Mouse (Mus musculus): ENCODE results near the gene Ttc8. TPM values are rescaled to one million over a fixed set of nuclear protein-coding genes. Genes with fewer than 3 reads are reported as not detected.
"Not testable (repeated sequence)": the region's sequence is repeated elsewhere in the genome, so short reads cannot be mapped to it uniquely, and the experiment has no call there.

The Ttc8 gene
- polyA plus RNA-seq, 1 experiment from 2014 or later, result 14.4 TPM

- Histone ChIP-seq H3K4me1 (ENCODE audit: insufficient read depth, low read depth, low read length) (no peaks in the 10 kb centered on the region), H3K9me3 (ENCODE audit: low read length) (no peaks in the 10 kb centered on the region), H3K27me3 (replicated peaks; ENCODE audit: insufficient read depth, low read length) (no peaks in the 10 kb centered on the region), H3K36me3 (ENCODE audit: insufficient read depth, low read length) (no peaks in the 10 kb centered on the region), H3K4me3 (ENCODE audit: low read depth, low read length) (no peak overlapping the region), H3K27ac (ENCODE audit: low read length) (no peak overlapping the region), H3K4me2 (replicated peaks; ENCODE audit: low read depth, low read length) (no peak overlapping the region), H3K9ac (replicated peaks; ENCODE audit: low read depth) (no peak overlapping the region)
- 82% methylated on average over 4 of the region's 4 CpGs for whole genome bisulfite sequencing
- ATAC-seq (no peak), DNase-seq (ENCODE audit: low spot score) (no peak)
- TF ChIP-seq CTCF (IDR thresholded peaks at IDR 0.05) (no peak), EP300 (IDR thresholded peaks at IDR 0.05) (no peak)
Observed at GRCm38 (mm10) chr12:98931174-98931573, 10.8 kb downstream of the Ttc8 start.

GRCm38 (mm10) chr12:98932441-98932840 lies 12.1 kb downstream of the Ttc8 start:
- Histone ChIP-seq H3K9me3 (ENCODE audit: low read length) (no peaks in the 10 kb centered on the region), H3K4me2 (replicated peaks; ENCODE audit: low read depth, low read length) (no peak overlapping the region), H3K4me1 (ENCODE audit: insufficient read depth, low read depth, low read length) (no peaks in the 10 kb centered on the region), H3K27ac (ENCODE audit: low read length) (no peak overlapping the region), H3K36me3 (ENCODE audit: insufficient read depth, low read length) (no peaks in the 10 kb centered on the region), H3K9ac (replicated peaks; ENCODE audit: low read depth) (no peak overlapping the region), H3K27me3 (replicated peaks; ENCODE audit: insufficient read depth, low read length) (no peaks in the 10 kb centered on the region), H3K4me3 (ENCODE audit: low read depth, low read length) (no peak overlapping the region)
- 91% methylated on average over 4 of the region's 4 CpGs for WGBS
- DNase-seq (ENCODE audit: low spot score), result no peak
- TF ChIP-seq EP300 (IDR thresholded peaks at IDR 0.05), result no peak
- no peak for TF ChIP-seq CTCF (IDR thresholded peaks at IDR 0.05)
- ATAC-seq, result no peak

- H3K27me3 ChIP-seq (replicated peaks; ENCODE audit: insufficient read depth, low read length), result no peaks in the 10 kb centered on the region
- TF ChIP-seq CTCF (IDR thresholded peaks at IDR 0.05) (no peak), EP300 (IDR thresholded peaks at IDR 0.05) (no peak)
Observed at GRCm38 (mm10) chr12:98932856-98933255, 12.5 kb downstream of the Ttc8 start.

DNA sequence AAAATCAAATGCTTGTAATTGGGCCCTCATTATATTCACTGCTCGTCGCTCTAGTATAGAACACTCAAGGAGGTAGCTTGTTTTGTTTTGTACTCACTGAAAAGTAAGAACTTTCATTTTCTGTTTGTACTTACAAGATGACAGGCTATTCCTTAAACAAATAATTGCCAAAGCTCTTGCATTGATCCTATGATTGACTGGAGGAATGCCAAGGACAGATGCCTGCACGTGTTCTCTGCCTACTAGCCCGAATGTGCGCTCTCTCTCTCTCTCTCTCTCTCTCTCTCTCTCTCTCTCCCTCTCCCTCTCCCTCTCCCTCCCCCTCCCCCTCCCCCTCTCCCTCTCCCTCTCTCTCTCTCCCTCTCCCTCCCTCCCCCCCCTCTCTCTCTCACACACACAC lies 30.9 kb downstream of the Ttc8 start:
- not testable (repeated sequence) for H3K4me2 ChIP-seq (replicated peaks; ENCODE audit: low read depth, low read length); H3K9ac ChIP-seq (replicated peaks; ENCODE audit: low read depth); H3K27me3 ChIP-seq (replicated peaks; ENCODE audit: insufficient read depth, low read length); H3K4me1 ChIP-seq (ENCODE audit: insufficient read depth, low read depth, low read length); H3K27ac ChIP-seq (ENCODE audit: low read length); H3K36me3 ChIP-seq (ENCODE audit: insufficient read depth, low read length); DNase-seq (ENCODE audit: low spot score); H3K9me3 ChIP-seq (ENCODE audit: low read length); H3K4me3 ChIP-seq (ENCODE audit: low read depth, low read length); ATAC-seq
- 67% methylated on average over 5 of the region's 5 CpGs for WGBS

More at GRCm38 (mm10) chr12:98932856-98933255, 12.5 kb downstream of the Ttc8 start:
- Histone ChIP-seq H3K4me2 (replicated peaks; ENCODE audit: low read depth, low read length) (no peak overlapping the region), H3K4me1 (ENCODE audit: insufficient read depth, low read depth, low read length) (no peaks in the 10 kb centered on the region), H3K9me3 (ENCODE audit: low read length) (no peaks in the 10 kb centered on the region), H3K27ac (ENCODE audit: low read length) (no peak overlapping the region), H3K36me3 (ENCODE audit: insufficient read depth, low read length) (no peaks in the 10 kb centered on the region), H3K4me3 (ENCODE audit: low read depth, low read length) (no peak overlapping the region), H3K9ac (replicated peaks; ENCODE audit: low read depth) (no peak overlapping the region)
- 100% methylated on average over 1 of the region's 1 CpGs for WGBS
- DNase-seq (ENCODE audit: low spot score) (no peak), ATAC-seq (no peak)

- Histone ChIP-seq H3K27me3 (replicated peaks; ENCODE audit: insufficient read depth, low read length) (no peaks in the 10 kb centered on the region), H3K36me3 (ENCODE audit: insufficient read depth, low read length) (no peaks in the 10 kb centered on the region), H3K4me1 (ENCODE audit: insufficient read depth, low read depth, low read length) (no peaks in the 10 kb centered on the region), H3K27ac (ENCODE audit: low read length) (no peak overlapping the region), H3K4me3 (ENCODE audit: low read depth, low read length) (no peak overlapping the region), H3K9me3 (ENCODE audit: low read length) (no peaks in the 10 kb centered on the region), H3K9ac (replicated peaks; ENCODE audit: low read depth) (no peak overlapping the region), H3K4me2 (replicated peaks; ENCODE audit: low read depth, low read length) (no peak overlapping the region)
- WGBS, result 99% methylated on average over 2 of the region's 2 CpGs
- TF ChIP-seq CTCF (IDR thresholded peaks at IDR 0.05) (no peak), EP300 (IDR thresholded peaks at IDR 0.05) (no peak)
- no peak for DNase-seq (ENCODE audit: low spot score)
- no peak for ATAC-seq
Observed at GRCm38 (mm10) chr12:98956951-98957350, 36.6 kb downstream of the Ttc8 start.

DNA sequence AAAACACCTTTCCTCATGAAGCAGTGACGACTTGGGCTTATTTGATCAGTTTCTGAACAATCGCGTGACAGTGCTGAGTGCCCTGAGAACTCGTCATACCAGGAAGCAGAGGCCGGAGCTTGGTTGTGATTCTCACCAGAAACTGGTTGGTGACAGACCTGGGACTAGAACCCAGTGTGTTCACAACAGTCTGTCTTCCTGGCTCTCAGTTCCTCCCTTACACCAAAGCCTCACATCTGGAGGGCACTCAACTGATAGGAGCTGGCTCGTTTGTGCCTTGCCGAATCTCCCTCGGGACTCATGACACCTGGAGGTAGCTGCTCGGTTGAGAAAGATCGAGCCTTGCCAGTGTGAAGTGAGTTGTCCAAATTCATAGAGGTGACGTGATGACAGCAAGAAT lies 37.1 kb downstream of the Ttc8 start:
- Histone ChIP-seq H3K4me3 (ENCODE audit: low read depth, low read length) (no peak overlapping the region), H3K9ac (replicated peaks; ENCODE audit: low read depth) (no peak overlapping the region), H3K4me1 (ENCODE audit: insufficient read depth, low read depth, low read length) (no peaks in the 10 kb centered on the region), H3K27me3 (replicated peaks; ENCODE audit: insufficient read depth, low read length) (no peaks in the 10 kb centered on the region), H3K27ac (ENCODE audit: low read length) (no peak overlapping the region), H3K9me3 (ENCODE audit: low read length) (no peaks in the 10 kb centered on the region), H3K4me2 (replicated peaks; ENCODE audit: low read depth, low read length) (no peak overlapping the region), H3K36me3 (ENCODE audit: insufficient read depth, low read length) (no peaks in the 10 kb centered on the region)
- no peak for DNase-seq (ENCODE audit: low spot score)
- ATAC-seq, result no peak
- TF ChIP-seq CTCF (IDR thresholded peaks at IDR 0.05), result no peak
- TF ChIP-seq EP300 (IDR thresholded peaks at IDR 0.05), result no peak
- 79% methylated on average over 11 of the region's 11 CpGs for WGBS

- TF ChIP-seq CTCF (IDR thresholded peaks at IDR 0.05) (no peak), EP300 (IDR thresholded peaks at IDR 0.05) (no peak)
- no peak for DNase-seq (ENCODE audit: low spot score)
- no peaks in the 10 kb centered on the region for H3K36me3 ChIP-seq (ENCODE audit: insufficient read depth, low read length)
- H3K9ac ChIP-seq (replicated peaks; ENCODE audit: low read depth), result no peak overlapping the region
- no peak overlapping the region for H3K4me2 ChIP-seq (replicated peaks; ENCODE audit: low read depth, low read length)
- no peak for ATAC-seq
- H3K27ac ChIP-seq (ENCODE audit: low read length), result no peak overlapping the region
- H3K4me3 ChIP-seq (ENCODE audit: low read depth, low read length), result no peak overlapping the region
- H3K27me3 ChIP-seq (replicated peaks; ENCODE audit: insufficient read depth, low read length), result no peaks in the 10 kb centered on the region
- WGBS, result 78% methylated on average over 7 of the region's 7 CpGs
- H3K9me3 ChIP-seq (ENCODE audit: low read length), result no peaks in the 10 kb centered on the region
- H3K4me1 ChIP-seq (ENCODE audit: insufficient read depth, low read depth, low read length), result no peaks in the 10 kb centered on the region
Observed at GRCm38 (mm10) chr12:98961008-98961407, 40.6 kb downstream of the Ttc8 start.

Data from lung, postnatal 0 days (tissue).